Mouse (Mus musculus) G1E-ER4 (cell line): ENCODE data around the gene Olfr1158. TPM values are rescaled to one million over a fixed set of nuclear protein-coding genes. Genes with fewer than 3 reads are reported as not detected.
"Not testable (repeated sequence)": the region's sequence is repeated elsewhere in the genome, so short reads cannot be mapped to it uniquely, and the experiment has no call there.

Experiments
- GATA1 ChIP-seq: IDR thresholded peaks from one replicate; pipeline ENCODE4 v1.8.0; 2012; ENCODE audit warnings: low read length, inconsistent platforms
- polyA plus RNA-seq: library from polyadenylated mRNA; stranded (reverse); fragments of >175 nt; gene quantifications from 2 replicates; pipeline ENCODE4 v1.2.3, GENCODE M21; 2012

Olfr1158 gene
- polyA plus RNA-seq = not detected in 2 replicates

DNA sequence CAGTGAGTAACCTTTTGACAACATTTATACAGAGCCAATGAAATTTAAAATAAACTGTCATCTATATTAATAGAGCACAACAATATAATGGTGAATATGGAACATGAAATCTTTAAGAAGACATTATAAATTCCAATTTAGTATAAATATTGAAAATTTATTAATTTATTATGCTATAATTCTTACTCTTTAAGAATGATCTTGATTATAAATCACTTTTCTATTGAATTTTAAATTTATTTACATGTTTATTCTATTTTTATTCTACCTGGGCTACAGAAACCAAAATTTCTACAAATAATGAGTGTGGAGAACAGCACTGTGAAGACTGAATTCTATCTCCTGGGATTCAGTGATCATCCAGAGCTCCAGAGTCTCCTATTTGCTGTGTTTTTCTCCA, at the start of gene Olfr1158:
Gene Olfr1158 (plus strand): TSS at position 301 of the 400 bp plus-strand sequence.
- no peak for TF ChIP-seq GATA1

DNA sequence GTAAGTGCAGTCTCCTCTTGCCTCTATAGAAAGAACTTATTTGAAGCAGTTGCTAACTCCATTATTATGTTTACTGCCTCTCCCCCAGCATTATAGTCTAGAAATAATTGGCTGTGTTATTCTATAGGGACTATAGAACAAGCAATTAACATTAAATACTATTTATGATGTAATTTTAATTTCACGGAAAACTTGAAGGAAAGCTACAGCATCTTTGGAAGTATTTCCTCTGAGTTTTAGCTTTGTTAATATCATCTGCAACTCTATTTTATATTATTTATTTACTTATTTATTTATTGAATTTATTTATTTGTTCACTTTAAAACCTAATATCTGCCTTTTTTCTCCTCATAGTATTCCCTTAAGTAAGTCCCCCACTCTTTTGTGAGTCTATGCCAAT, 44.9 kb upstream of the Olfr1158 start, which contains the start of gene Olfr1155:
Gene Olfr1155 (minus strand): TSS at position 101 of the 400 bp plus-strand sequence.
- TF ChIP-seq GATA1 = no peak

- no peak for TF ChIP-seq GATA1
Observed at GRCm38 (mm10) chr2:87953000-87953399, 36.9 kb upstream of the Olfr1158 start, which contains the start of gene Olfr1156. Gene Olfr1156 (minus strand): TSS chr2:87953100.

DNA sequence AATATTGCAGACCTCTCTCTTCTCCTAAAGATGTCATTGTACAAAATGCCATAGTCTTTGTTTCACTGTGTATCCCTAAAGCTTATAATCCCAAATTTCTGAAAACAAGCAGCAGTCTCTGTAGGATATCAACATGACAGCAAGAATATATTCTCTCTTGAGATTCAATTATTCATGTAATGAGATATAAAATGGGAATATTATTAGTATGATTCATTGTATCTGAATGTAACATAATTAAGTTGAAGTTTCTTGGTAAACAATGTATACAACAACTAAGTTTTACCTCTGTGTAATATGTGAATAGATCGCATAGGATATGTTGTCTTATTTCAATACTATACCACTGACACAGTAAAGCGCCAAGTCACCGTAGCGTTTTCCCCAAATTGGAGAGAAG, 21.7 kb upstream of the Olfr1158 start, which contains the start of gene Olfr1157:
Gene Olfr1157 (minus strand): TSS at position 101 of the 400 bp plus-strand sequence.
- TF ChIP-seq GATA1 = no peak

DNA sequence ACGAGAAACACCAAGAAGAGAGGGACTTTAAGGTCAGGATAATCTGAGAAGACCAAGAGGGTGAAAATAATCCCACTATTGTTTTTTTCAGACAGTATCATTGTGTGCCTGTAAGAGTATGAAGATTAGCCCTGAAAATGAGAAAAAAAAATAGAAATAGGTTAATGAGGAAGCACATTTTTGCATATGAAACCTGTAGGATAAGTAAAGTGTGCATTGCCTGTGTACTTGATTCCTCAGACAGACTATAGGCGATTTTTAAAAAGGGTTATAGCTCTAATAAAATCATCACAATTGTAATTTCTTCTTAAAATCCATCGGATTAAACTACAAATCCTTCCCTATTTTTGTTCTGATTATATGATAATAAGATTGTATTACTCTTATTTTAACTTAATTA, 15.3 kb upstream of the Olfr1158 start, which contains the start of gene Olfr74:
Gene Olfr74 (minus strand): TSS at position 101 of the 400 bp plus-strand sequence.
- TF ChIP-seq GATA1 = no peak

DNA sequence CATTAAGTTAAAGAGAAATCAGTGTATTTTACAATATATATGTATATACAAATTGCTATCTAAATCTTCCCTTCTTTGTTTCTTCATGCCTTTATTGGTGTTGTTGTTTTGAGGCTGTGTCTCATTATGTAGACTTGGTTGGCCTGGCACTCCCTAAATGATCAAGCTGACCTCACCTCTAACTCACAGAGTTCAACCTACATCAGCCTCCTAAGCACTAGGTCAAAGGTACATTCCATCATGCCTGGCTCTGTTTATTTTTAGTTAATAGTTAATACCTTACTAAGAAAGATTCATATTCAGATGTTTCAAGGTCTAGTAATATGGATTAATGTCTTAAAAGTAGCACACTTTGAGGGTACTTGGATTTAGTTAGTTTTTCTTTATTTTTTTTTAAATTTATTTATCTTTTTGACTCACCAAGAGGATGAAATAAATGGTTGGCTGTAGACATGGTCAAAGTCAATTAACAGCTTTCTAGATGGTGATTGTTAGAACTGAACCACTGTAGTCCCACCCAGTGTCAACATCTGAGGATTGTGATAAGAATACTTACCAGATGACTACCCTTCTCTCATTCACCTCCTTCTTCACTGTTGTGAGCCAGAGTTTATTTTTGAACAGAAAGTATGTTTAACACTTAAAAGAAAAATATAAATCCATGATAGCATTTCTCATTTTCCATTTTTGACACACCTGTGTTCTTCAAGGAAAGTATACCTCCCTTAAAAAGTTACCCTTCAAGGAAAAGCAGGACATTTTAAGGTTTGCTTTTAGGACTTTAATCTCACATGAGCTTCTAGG, 17.8 kb downstream of the Olfr1158 start, which contains the start of gene Olfr1160:
Gene Olfr1160 (minus strand): TSS at position 754 of the 804 bp plus-strand sequence.
- no peak for TF ChIP-seq GATA1

- TF ChIP-seq GATA1 = not testable (repeated sequence)
Observed at GRCm38 (mm10) chr2:88022474-88022873, 32.6 kb downstream of the Olfr1158 start, which contains the start of gene Olfr1161. Gene Olfr1161 (plus strand): TSS chr2:88022774.

DNA sequence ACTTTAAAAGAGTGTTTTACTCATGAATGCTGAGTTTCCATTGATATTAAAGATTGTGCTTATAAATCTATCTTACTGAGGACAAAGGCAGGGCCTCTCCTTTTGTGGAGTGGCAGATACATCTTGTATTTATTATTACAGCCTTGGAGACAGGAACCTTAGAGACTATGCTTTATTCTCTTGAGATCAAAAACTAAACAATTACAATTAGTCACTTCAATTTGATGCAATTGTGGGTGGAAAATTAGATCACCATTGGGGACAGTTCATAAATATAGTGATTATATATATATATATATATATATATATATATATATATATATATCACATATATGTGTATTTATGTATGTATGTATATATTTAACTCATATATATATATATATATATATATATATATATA, 47.7 kb downstream of the Olfr1158 start, which contains the start of gene Olfr73:
Gene Olfr73 (minus strand): TSS at position 101 of the 400 bp plus-strand sequence.
- no peak for TF ChIP-seq GATA1

Other genes starting within 250 kb of the Olfr1158 start
- not detected in 2 replicates for gene Olfr1140, start 246.4 kb upstream of the Olfr1158 start, polyA plus RNA-seq
- not detected in 2 replicates for gene Olfr1141, start 236.1 kb upstream of the Olfr1158 start, polyA plus RNA-seq
- gene Olfr152, start 210.6 kb upstream of the Olfr1158 start, polyA plus RNA-seq = not detected in 2 replicates
- gene Olfr1143, start 189.5 kb upstream of the Olfr1158 start, polyA plus RNA-seq = not detected in 2 replicates
- gene Olfr1145, start 180.3 kb upstream of the Olfr1158 start, polyA plus RNA-seq = not detected in 2 replicates
- not detected in 2 replicates for gene Olfr1148, start 159.6 kb upstream of the Olfr1158 start, polyA plus RNA-seq
- gene Olfr1150-ps1, start 146.1 kb upstream of the Olfr1158 start, polyA plus RNA-seq = not detected in 2 replicates
- gene Olfr1151, start 134.3 kb upstream of the Olfr1158 start, polyA plus RNA-seq = not detected in 2 replicates
- gene Olfr1152, start 123.6 kb upstream of the Olfr1158 start, polyA plus RNA-seq = not detected in 2 replicates
- not detected in 2 replicates for gene Olfr1153, start 95.2 kb upstream of the Olfr1158 start, polyA plus RNA-seq
- not detected in 2 replicates for gene Olfr1154, start 84.9 kb upstream of the Olfr1158 start, polyA plus RNA-seq
- gene Olfr1155, start 45.0 kb upstream of the Olfr1158 start, polyA plus RNA-seq = not detected in 2 replicates
- not detected in 2 replicates for gene Olfr1156, start 37.0 kb upstream of the Olfr1158 start, polyA plus RNA-seq
- gene Olfr1157, start 21.8 kb upstream of the Olfr1158 start, polyA plus RNA-seq = not detected in 2 replicates
- not detected in 2 replicates for gene Olfr74, start 15.4 kb upstream of the Olfr1158 start, polyA plus RNA-seq
- gene Olfr1160, start 18.2 kb downstream of the Olfr1158 start, polyA plus RNA-seq = not detected in 2 replicates
- gene Olfr1161, start 32.7 kb downstream of the Olfr1158 start, polyA plus RNA-seq = not detected in 2 replicates
- not detected in 2 replicates for gene Olfr73, start 47.6 kb downstream of the Olfr1158 start, polyA plus RNA-seq
- not detected in 2 replicates for gene Olfr1162, start 61.0 kb downstream of the Olfr1158 start, polyA plus RNA-seq
- gene Olfr1163, start 81.7 kb downstream of the Olfr1158 start, polyA plus RNA-seq = not detected in 2 replicates
- not detected in 2 replicates for gene Olfr1164, start 103.9 kb downstream of the Olfr1158 start, polyA plus RNA-seq
- not detected in 2 replicates for gene Olfr1166, start 138.2 kb downstream of the Olfr1158 start, polyA plus RNA-seq
- gene Olfr1167, start 165.1 kb downstream of the Olfr1158 start, polyA plus RNA-seq = not detected in 2 replicates
- not detected in 2 replicates for gene Olfr1168, start 191.8 kb downstream of the Olfr1158 start, polyA plus RNA-seq
- gene Olfr1170, start 238.2 kb downstream of the Olfr1158 start, polyA plus RNA-seq = not detected in 2 replicates